Mouse (Mus musculus) monocyte, adult 2 months (primary cell): ENCODE data around the gene Gm7030.
"Not testable (repeated sequence)": the region's sequence is repeated elsewhere in the genome, so short reads cannot be mapped to it uniquely, and the experiment has no call there.

Source experiments
- DNase-seq, 2 experiments: peaks; one replicate each; pipeline ENCODE4 v3.0.0; 2022; ENCODE audit warnings: low spot score in 2 of 2, low read depth in 1 of 2

Gm7030 gene

DNA sequence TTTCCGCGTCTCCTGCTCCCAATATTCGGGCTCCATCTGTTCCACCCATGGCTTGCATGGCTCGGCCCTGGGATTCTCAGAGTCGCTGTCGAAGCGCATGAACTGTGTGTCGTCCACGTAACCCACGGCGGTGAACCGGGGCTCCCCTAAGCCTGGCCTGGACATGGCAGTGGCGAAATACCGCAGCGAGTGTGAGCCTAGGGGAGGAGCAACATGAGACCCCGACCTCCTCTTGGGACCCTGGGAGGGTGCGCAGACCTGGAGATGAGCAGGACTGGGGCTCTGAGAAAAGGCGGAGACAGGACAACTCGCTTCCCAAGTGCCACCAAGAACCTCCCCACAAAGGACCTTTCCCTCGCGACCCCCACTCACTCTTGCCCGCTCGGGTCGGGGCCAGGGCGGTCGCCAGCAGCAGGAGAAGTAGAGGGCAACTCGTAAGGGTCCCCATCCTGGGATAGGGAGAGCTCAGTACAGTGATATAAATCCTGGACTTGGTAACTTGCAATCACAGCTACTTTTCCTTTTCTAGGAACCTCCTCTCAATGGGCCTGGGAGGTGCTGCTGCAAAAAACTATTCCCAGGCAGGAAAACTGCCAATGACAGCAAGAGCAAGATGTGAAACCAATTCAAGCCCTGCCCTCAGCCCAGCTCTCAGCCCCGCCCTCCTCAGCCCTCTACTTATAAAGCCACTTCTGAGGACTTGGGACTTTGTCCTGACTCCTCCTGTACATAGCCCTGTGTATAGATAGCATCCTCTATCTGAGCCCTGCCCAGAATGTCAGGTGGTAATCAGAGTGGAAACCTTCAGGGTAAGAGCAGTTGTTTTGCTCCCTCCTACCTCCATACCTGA is at the start of gene Gm7030:
Gene Gm7030, minus strand, starts transcription at position 458 of the 850 bp plus-strand sequence.
- DNase-seq = not testable (repeated sequence)

DNA sequence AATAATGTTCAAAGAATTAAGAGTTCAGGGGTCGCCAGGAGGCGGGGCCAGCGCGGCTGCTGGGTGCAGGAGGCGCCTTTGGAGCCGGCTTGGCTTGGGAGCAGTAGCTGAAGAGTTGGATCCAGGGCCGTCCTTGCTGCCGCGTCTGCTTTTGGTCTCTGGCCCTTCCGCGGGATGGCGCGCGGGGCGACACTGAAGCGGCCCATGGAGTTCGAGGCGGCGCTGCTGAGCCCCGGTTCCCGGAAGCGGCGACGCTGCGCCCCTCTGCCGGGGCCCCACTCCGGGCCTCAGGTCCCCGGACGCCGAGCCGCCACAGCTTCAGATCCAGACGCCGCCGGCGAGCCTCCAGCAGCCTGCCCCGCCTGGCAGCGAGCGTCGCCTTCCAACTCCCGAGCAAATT is 49.7 kb upstream of the Gm7030 start:
- DNase-seq = not testable (repeated sequence)

DNA sequence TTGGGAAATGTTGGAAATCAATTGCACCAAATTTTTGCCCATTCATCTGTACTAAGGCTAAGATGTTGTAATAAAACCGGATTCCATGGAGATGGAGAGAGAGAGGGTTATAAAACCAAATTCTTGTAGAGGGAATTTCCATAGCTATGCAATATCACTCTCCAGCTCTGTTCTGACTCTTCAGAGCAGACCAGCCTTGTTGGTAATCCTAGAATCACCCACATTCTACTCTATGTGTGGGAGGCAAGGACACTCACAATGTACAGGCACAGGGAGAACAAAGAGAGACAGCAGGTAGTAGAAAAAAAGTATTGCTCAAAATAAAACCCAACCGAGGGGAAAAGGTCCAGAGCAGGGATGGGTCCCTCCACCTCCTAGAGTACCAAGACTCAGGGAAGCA is 46.9 kb upstream of the Gm7030 start:
- not testable (repeated sequence) for DNase-seq

DNA sequence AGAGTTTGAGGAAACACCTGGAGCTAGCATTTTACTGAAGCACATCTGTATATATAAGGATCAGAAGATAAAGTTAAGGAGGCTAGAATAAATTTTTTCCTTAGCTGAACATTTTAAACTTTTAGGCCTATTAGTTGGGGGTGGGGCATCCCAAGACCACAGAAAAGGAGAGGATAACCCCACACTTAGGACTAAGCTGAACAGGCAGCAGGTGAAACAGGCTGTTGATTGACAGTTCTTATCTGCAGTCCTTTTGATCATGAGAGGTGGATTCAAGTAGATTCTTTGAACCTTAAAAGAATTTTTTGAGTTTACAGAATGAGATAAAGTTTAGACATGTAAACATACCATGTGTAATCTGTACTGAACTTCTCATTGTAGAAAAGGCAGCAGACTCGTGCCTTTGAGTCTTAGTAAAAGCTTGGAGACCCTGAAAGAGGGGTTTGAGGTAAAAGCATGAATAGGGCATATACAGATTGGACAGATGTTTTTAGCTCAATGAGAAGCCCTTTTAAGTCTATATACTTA is 41.1 kb upstream of the Gm7030 start:
- DNase-seq = no peak

DNA sequence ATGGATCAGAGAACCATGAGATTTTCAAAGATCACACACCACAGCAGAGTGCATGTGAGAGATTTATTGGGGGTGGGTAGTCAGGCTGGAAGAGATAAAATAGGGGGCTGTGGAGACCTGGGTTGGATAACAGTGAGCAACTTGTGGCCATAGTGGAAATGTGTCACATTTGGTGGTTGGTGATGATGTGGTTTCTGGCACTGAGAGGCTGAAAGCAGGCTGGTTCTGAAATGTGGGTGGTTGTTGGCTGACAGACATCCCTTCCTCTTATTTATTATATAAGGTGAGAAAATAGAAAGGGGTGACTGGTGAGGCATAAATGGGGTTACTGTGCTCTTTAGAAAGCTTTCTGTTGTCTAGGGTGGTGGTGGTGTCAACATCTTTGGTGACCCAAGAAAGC is 40.5 kb upstream of the Gm7030 start:
- no peak for DNase-seq

DNA sequence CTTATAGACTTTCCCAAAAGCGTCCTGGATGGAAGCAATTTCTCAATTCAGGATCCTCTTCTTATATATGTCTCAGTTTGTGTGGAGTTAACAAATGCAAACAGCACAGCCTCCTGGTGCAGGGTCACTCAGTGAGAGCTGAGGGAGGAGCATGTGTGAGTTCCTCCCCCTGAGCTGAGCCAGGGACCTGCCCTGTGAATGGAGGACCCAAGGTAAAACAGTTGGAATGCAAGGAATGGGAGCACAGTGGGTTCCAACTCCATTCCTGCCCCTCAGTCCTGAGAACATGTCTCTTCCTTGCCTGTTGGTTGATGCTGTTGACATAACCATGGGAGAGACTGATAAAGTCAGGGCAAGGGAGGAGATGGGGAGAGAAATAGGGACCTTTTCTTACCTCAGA is 39.9 kb upstream of the Gm7030 start:
- not testable (repeated sequence) for DNase-seq

DNA sequence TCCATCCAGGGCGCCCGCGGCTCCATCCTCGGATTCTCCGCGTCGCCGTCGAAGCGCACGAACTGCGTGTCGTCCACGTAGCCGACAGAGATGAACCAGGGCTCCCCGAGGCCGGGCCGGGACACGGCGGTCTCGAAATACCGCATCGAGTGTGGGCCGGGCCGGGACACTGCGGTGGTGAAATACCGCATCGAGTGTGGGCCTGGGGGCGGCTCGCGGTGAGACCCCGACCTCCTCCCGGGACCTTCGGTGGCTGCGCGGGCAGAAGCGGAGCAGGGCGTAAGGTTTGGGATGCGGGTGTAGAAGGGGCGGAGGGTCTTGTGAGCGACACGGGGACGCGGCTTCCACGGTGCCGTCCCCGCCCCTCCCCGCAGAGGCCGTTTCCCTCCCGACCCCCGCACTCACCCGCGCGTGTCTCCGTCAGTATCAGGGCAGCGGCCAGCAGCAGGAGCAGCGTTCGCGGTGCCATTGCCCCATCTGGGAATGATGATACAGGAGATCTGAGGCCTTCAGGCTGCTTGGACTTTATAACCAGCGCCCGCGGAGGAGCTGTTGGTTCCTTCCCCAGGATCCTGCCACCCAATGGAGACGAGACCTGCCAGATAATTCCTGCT is 38.9 kb upstream of the Gm7030 start, which contains the start of gene Gm8909:
Gene Gm8909, minus strand, starts transcription at position 499 of the 614 bp plus-strand sequence.
- DNase-seq = no peak

DNA sequence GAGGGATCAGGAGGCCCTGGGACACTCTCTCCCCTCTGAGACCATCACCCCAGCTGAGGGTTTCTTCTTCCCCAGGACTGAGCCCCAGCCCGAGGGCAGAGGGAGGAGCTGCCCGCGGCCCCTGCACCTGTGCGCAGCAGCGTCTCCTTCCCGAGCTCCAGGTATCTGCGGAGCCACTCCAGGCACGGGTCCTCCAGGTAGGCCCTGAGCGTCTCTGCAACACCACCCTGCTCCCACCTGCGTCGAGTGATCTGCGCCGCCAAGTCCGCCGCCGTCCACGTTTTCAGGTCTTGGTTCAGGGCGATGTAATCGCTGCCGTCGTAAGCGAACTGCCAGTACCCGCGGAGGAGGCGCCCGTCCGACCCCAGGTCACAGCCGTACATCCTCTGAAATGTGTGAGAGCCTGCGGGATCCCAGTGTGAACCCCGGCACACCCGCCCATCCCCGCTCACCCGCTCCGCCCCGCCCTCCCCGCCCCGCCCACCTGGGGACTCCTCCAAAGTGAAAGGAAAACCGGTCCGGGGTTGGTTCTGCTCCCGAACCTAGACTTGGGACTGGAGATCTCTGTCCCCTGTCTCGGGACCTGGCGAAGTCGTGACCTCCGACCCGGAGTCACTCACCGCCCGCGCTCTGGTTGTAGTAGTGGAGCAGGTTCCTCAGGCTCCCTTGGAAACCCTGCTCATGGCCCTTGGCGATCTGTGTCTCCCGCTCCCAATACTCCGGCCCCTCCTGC is 38.2 kb upstream of the Gm7030 start:
- DNase-seq = no peak

DNA sequence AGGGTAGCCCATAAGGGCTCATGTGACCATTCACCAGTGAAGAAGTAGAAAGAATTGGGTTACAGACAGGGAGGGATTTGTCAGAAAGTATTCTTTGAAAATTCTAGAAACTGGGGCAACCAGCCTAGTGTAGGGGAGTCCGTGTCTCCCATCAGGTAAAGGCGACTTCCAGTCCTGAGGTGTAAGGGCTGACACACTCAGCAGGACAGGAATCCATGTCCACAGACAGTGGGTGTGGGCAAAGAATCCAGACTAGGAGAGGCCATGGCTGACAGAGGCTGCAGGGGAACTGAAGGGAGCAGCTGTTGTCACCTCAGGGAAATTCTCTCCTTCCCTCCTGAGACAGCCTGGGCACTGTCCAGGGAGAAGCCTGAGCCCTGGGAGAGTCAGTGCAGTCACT is 37.7 kb upstream of the Gm7030 start:
- not testable (repeated sequence) for DNase-seq

DNA sequence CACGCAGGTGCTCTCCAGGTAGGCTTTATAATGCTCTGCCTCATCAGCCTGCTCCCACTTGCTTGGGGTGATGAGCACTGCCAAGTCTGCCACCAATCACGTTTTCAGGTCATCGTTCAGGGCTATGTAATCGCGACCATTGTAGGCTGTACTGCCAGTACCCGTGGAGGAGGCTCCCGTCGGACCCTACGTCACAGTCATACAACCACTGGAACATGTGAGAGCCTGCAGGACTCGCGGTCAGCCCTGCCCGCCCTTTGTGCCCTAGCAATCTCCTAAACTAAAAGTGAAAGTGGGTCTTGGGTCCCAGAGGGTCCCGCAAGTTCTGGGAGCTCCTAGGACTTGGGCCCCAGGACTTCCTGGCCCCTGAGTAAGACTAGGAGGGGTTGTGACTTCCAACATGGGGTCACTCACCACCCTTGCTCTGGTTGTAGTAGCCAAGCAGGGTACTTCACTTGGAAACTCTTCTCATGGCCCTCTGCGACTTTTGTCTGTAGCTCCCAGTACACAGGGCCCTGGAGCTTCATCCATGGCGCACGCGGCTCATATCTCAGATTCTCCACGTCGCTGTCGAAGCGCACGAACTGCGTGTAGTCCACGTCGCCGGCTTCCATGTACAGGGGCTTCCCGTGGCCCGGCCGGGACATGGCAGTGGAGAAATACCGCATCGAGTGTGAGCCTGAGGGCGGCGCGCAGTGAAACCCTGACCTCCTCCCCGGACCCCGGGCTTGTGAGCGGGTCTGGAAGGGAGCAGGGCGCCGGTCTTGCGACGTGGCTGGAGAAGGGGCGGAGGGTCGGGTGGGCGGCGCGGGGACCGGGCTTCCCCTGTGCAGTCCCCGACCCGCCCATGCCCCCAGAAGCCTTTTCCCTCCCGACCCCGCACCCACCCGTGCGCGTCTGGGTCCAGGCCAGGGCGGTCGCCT is 32.2 kb upstream of the Gm7030 start:
- DNase-seq = no peak

DNA sequence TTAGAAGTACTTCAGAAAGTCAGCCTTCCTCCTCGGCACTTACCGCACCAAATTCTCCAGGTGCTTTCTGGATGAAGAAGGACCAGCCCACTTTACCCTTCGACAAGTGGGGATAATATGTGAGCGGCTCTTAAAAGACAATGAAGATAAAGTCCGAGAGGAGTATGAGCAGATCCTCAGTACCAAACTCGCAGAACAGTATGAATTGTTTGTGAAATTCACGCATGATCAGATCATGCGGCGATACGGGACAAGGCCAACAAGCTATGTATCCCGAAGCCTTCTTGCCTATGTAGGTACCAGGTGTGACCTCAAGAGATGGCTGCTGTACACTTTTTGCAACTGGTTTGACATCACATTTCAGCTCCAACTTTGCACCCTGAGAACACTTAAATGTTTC is 29.0 kb upstream of the Gm7030 start:
- not testable (repeated sequence) for DNase-seq

DNA sequence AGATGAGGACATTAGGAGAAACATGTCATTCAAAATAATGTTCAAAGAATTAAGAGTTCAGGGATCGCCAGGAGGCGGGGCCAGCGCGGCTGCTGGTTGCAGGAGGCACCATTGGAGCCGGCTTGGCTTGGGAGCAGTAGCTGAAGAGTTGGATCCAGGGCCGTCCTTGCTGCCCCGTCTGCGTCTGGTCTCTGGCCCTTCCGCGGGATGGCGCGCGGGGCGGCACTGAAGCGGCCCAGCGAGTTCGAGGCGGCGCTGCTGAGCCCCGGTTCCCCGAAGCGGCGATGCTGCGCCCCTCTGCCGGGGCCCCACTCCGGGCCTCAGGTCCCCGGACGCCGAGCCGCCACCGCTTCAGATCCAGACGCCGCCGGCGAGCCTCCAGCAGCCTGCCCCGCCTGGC is 28.6 kb upstream of the Gm7030 start:
- DNase-seq = not testable (repeated sequence)

DNA sequence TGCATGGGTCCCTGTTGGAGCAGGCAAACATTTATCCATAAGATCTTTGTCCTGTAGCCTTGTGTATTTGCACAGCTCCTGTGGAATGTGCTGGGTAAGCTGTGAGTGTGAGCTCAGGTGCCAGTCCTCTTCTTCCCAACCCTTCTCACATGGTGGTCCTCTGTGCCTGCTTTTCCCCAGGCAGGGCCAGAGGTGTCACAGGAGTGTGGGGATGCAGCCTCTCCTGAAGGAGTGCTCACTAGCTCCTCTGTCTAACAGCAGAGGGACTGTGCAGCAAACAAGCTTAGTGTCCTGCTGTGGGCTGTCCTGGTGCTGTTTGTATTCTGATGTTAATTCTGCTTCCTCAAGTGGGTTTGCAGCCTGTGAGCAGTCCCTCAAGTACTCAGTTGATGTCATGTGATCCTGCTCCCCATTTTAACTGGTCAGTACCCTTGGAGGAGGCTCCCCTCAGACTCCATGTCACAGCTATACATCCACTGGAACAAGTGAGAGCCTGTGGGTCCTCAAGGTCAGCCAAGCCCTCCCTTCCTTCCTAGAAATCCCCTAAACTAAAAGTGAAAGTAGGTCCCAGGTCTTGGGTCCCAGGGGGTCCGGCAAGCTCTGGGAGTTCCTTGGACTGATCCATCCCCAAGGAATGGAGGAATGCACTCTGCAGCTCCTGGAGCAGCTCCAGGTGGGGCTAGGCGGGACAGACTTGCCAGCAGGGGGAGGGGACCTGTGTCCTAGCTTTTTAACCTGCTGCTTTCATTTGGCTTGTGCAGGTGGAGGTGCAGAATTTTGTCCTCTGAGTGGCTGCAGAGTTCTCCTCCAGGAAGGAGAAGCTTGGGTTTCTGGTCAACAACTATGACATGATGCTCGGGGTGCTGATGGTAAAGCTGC is 25.3 kb upstream of the Gm7030 start:
- DNase-seq = no peak

DNA sequence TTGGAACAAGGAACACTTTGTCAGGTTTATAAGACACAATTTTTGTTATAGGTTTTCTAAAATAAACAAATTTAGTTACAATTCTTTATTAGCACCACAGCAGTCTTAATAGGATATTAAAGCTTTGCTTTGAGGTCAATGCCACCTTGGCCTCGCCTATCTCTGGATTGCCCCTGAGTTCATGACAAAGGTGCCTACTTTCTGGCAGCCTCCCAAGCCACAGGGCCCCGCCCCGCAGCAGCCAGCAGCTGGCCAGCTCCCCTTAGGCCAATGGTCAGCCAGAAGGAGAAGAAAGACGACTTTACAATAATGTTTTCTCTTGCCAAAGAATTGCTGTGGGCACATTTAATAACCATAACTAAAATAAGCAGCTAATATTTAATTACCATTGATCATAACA is 22.0 kb upstream of the Gm7030 start:
- not testable (repeated sequence) for DNase-seq

DNA sequence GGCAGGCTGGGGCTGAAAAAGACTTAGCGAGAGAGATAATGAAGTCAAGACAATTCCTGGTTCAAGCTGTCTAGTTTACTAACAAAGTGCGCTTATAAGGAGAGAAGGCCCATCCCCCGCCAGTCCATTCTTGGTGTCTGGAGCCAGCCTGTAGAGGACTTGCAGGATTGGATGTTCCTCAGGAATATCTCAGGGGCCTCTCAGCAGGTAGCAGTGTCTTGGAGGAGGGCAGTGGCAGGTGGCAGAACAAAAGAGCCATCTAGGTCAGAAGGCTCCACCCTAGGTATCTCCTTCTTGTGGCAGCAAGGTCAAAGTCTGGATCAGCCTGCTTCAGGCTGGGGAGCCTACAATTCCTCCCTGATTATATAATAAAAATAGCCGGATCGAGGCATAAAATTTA is 19.2 kb upstream of the Gm7030 start:
- DNase-seq = not testable (repeated sequence)

DNA sequence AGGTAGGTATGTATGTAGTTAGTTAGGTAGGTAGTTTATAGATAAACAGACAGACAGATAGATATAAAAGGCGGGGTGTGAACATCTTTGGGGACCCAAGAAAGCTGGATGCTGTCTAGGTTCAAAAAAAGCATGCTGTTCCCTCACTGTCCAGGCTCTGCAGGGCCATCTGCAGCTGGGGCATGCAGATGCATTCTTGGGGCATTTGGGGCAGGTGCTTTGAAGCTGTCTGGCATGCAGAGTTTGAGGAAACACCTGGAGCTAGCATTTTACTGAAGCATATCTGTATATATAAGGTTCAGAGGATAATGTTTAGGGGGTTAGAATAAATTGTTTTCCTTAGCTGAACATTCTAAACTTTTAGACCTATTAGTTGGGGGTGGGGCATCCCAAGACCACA is 17.7 kb upstream of the Gm7030 start:
- not testable (repeated sequence) for DNase-seq

DNA sequence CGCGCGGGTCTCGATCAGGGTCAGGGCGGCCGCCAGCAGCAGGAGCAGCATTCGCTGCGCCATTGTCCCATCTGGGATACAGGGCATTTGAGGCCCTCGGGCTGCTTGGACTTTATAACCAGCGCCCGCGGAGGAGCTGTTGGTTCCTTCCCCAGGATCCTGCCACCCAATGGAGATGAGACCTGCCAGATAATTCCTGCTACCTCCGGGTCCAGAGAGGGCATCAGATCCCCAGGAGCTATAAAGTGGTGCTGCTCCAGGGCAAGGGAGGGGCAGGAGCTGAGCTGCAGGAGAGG is 16.6 kb upstream of the Gm7030 start:
- not testable (repeated sequence) for DNase-seq

DNA sequence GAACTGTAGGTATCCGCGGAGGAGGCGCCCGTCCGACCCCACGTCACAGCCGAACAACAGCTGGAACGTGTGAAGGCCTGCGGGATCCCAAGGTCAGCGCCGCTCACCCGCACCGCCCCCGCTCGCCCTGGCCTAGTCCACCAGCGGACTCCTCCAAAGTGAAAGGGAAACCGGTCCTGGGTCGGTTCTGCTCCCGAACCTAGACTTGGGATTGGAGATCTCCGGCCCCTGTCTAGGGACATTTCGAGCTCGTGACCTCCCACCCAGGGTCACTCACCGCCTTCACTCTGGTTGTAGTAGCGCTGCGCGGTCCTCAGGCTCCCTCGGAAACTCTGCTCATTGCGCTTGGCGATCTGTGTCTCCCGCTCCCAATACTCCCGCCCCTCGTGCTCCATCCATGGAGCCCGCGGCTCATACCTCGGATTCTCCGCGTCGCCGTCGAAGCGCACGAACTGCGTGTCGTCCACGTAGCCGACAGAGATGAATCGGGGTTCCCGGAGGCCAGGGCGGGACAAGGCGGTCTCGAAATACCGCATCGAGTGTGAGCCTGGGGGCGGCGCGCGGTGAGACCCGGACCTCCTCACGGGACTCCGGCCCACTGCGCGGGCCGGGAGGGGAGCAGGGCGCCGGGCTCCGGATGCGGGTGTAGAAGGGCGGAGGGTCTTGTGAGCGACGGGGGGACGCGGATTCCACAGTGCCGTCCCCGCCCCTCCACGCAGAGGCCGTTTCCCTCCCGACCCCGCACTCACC is 16.1 kb upstream of the Gm7030 start:
- no peak for DNase-seq

DNA sequence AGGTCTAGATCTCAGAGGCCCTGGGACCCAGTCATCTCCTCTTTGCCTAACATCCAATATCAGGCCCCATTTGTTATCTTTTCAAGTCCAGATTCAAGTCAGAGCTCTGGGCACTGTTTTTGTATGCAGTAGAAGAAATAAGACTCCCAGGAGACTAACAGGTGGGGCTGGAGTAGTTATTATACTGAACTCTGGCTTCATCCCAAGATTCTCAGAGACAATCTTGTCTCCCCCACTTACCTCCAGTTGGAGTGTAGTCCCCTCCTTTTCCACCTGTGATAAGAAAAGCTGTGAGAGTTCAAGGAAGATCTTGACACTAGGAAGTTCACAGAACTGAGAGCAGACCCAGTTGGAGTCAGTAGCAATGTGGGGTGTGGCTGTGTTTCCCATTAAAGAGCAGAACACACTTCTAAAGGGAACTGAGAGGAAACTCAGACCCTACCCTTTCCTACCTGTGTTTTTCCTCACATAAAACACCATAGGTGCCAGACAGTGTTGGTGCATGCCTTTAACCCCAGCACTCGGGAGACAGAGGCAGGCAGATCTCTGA is 7.1 kb upstream of the Gm7030 start:
- DNase-seq = not testable (repeated sequence)
